Mouse (Mus musculus) left cerebral cortex, postnatal 25 days (tissue): ENCODE data around the gene 1700088E04Rik. TPM values are rescaled to one million over a fixed set of nuclear protein-coding genes. Genes with fewer than 3 reads are reported as not detected.
A peak's percentile ranks its signal among the peaks of the same experiment; 100 is the strongest.

ENCODE experiments used
- DNase-seq, 2 experiments: peaks; one replicate each; pipeline ENCODE4 v3.0.0; 2022; ENCODE audit warnings: low spot score in 2 of 2, mixed read lengths in 1 of 2
- intact Hi-C: fragments of 180-260 bp; cut with DNase I; formaldehyde crosslinking; loops from one replicate; pipeline ENCODE4 v1.15.1; 2025
- total RNA-seq, 2 experiments: library from RNA; stranded (reverse); gene quantifications; 2 replicates each; pipeline ENCODE4 v1.2.3; 2021

Gene 1700088E04Rik
- total RNA-seq, 2 experiments from 2014 or later: 11.7 to 12.2 TPM

DNA sequence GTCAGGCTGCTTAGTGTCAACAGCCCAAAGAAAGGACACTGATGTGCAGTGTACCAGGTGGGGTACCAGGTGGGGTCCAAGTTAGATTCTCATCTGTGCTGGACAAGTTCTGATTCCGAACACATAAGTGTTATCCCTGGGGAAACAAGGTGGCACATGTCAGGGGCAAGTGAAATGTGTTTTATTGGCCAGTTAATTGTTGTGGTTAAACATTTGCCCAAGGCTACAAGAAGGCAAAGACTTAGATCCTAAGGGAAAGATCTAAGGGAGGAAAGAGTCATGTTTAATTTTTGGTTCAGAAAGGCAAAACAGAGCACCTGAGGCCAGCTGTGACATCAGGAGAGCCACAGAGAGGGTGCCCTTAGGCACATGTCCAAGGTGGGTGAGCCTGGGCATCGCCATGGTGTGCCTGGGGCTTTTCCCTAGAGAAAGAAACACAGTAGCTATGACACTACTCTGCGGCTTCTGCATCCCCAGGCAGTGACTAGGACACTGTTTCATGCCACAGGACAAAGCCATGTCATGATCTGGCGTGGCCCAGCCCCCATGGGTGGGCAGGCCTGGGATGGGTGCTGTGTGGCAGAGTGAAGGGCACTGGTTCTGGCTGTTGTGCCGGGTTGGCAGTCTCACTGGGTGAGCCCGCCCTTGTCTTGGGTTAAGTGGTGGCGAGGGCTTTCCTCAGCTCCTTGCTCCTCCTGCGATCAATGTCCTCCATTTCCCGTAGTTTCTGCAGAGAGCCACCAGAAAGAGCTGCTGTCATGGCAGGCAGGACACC, 6.4 kb downstream of the 1700088E04Rik start:
- intact Hi-C loops: no loop called here

DNA sequence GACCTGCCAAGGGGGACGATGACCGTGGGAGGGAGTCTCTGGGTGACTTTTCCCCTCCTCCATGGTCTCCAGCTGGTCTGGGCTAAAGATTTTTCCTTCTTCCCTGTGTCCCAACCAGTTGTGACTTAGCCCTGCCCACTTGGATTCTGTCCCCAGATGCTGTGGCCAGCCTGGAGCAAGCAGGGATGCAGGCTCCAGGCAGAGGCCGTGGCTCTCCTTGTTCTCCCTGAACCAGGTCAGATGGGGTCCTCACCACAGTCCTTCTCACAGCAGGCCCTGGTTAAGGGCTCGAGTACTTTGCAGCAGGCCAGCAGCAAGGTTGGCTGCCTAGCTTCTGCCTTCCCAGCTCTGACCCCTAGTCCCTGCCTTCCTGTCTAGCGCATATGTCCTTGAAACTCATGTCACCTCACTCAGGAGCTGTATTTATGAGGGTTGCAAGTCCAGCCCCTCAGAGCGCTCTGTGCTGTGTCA, 7.8 kb downstream of the 1700088E04Rik start:
- DNase-seq: no peak
- intact Hi-C loops: no loop called here

More for the DNA sequence above, 6.4 kb downstream of the 1700088E04Rik start:
- no peak for DNase-seq

GRCm38 (mm10) chr15:79131442-79131841, 9.6 kb downstream of the 1700088E04Rik start:
- intact Hi-C loops: no loop called here
- peak in 1 of 2 experiments; percentile 32 for DNase-seq

GRCm38 (mm10) chr15:79130782-79131181, 10.3 kb downstream of the 1700088E04Rik start:
- DNase-seq: no peak
- intact Hi-C loops: no loop called here

DNA sequence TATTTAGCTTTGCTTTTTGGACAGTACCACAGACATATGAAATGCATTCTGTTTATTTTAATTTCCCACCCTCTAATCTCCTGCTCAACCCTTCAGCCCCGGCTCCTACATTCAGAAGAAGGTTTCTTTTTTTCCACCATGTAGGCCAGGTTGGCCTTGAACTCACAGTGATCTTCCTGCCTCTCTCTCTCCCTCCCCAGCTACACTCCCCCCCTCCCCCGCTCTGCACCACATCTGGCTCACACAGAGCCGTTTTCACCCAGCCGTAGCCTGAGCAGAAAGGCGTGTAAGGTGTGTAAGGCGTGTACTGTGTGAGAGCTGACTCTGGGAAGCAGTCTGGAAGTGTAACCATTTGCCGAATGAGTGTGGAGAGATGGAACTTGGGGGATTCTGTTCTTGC, 11.7 kb downstream of the 1700088E04Rik start:
- no peak for DNase-seq
- intact Hi-C loops: loop anchor here (5.0 kb wide), 1 partner anchor 37 kb away; no protein-coding TSS in a partner anchor

GRCm38 (mm10) chr15:79128208-79128607, 12.8 kb downstream of the 1700088E04Rik start:
- DNase-seq: no peak
- intact Hi-C loops: loop anchor here (5.0 kb wide), 1 partner anchor 36 kb away; no protein-coding TSS in a partner anchor

GRCm38 (mm10) chr15:79127101-79127500, 14.0 kb downstream of the 1700088E04Rik start:
- intact Hi-C loops: loop anchor here (5.0 kb wide), 1 partner anchor 35 kb away; no protein-coding TSS in a partner anchor
- DNase-seq: no peak

- intact Hi-C loops: loop anchor here (5.0 kb wide), 1 partner anchor 34 kb away; no protein-coding TSS in a partner anchor
- peak; percentile 28 to 35 for DNase-seq
These were observed 14.7 kb downstream of the 1700088E04Rik start for GRCm38 (mm10) chr15:79126217-79126932.

DNA sequence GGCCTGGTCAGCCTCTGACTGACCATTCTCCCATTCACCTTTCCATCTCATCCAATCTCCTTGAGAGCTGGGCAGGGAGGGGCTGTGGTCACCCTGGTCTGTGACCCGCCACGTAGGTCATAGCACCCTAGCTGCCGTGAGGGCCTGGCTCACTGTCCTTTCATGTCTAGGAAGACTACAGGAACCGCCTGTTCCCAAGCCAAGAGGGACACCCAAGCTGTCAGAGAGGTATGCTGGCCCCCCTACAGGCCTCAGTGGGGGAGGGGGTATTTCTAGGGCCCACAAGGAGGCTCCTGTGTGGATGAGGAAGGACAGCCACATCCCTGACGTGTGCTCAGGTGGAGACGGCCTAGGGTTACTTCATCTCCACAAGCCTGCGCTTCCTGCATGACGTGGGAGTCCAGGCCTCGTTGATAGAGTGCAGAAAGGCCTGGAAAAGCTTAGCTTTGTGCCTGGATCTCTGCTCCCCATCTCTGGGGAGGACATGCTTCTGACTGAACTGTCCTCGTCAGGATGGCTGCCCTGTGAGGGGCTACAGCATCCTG, 16.6 kb downstream of the 1700088E04Rik start:
- intact Hi-C loops: no loop called here
- DNase-seq: no peak

- intact Hi-C loops: no loop called here
- no peak for DNase-seq
These were observed 17.3 kb downstream of the 1700088E04Rik start for GRCm38 (mm10) chr15:79123751-79124150.

DNA sequence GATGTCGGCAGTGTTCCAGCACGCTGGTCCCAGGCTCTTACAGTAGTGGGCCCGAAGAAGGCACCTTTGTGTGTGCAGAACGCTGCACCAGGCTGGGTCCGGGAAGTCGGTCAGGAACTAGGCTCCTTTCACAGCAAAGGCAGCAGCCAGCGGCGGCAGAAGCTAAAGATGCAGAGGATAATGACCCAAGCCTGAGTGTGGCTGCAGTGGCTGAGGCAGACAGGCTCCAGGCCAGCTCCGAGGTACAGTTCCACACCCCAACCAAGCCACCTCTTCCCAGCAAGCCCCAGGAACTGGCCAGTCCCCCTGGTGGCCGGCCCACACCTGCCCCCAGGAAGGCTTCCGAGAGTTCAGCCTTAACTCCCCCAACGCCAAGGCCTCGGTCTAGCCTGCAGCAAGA, 18.5 kb downstream of the 1700088E04Rik start:
- DNase-seq: no peak
- intact Hi-C loops: no loop called here

GRCm38 (mm10) chr15:79122119-79122518, 18.9 kb downstream of the 1700088E04Rik start:
- intact Hi-C loops: no loop called here
- DNase-seq: no peak

DNA sequence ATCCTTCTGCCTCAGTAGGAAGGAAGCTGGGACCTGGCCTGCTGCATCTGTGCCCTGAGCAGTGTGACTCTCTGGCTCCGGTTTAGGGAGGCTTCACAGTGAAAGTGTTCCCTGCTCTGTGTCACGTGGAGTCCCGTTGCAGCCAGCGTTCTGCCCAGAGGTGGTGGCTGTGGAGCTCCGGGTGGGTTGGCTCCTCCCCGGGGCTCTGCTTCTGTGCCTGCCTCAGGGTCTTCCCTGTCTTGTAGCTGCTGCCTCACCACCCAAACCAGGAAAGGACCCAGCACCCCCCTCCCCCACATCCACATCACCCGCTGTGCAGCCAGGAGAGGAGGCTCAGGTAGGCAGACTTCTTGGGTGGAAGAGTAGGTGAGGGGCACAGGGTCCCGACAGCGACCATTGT, 21.6 kb downstream of the 1700088E04Rik start:
- intact Hi-C loops: no loop called here
- no peak for DNase-seq

DNA sequence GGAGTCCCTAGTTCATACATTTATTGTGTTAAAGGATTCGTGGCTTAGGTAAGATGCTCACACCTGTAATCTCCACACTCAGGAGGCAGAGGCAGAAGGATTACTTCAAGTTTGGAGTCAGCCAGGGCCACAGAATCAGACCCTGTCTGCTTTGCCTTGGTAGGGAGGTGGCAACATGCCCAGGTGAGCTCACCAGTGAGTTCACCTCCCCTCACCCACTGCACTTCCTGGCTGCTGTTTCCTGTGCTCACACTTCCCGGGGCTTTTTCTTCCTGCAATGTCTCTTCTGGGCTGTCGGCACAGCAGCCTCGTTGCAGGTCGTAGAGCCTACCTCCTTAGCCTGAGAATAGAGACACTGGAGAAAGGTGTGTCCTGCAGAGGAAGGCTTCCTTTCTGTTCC, 25.8 kb downstream of the 1700088E04Rik start:
- intact Hi-C loops: no loop called here
- DNase-seq: no peak

DNA sequence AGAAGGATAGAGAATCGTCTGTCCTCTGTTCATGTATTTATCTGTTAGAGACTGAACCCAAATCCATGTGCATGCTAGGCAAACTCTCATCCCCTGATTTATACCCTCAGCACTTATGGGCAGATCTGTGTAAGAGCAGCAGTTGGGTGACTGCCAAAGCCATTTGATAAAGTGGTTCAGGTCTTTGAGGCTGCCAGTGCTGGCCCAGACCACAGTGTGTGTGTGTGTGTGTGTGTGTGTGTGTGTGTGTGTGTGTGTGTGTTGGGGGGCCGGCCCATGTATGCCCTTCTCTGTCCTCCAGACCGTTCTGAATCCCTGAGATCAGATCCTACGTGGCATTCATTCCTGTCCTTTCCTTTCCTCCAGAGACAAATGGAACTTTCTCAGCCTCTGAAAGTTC, 29.3 kb downstream of the 1700088E04Rik start:
- intact Hi-C loops: no loop called here
- DNase-seq: no peak

- intact Hi-C loops: no loop called here
- DNase-seq: no peak
These were observed 30.5 kb downstream of the 1700088E04Rik start for GRCm38 (mm10) chr15:79110528-79110927.

DNA sequence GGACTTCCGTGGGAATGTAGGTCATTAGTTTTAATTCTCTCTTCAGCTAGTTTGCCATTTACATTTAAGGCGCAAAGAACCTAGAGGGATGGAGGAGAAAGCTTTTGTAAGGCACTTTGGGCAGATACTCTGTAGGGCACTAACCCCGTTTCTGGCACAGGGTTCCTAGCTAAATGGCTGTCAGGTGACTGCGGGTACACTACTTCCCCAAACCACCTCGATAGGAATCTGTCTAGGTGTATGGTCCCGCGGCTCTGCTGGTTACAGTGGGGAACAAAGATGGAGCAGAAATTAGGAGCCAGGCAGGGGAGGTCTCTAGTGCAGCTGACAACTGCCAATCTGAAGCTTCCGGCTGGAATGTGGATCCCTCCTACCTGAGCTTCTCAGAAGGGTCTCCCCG, 31.0 kb downstream of the 1700088E04Rik start:
- intact Hi-C loops: no loop called here
- DNase-seq: no peak

DNA sequence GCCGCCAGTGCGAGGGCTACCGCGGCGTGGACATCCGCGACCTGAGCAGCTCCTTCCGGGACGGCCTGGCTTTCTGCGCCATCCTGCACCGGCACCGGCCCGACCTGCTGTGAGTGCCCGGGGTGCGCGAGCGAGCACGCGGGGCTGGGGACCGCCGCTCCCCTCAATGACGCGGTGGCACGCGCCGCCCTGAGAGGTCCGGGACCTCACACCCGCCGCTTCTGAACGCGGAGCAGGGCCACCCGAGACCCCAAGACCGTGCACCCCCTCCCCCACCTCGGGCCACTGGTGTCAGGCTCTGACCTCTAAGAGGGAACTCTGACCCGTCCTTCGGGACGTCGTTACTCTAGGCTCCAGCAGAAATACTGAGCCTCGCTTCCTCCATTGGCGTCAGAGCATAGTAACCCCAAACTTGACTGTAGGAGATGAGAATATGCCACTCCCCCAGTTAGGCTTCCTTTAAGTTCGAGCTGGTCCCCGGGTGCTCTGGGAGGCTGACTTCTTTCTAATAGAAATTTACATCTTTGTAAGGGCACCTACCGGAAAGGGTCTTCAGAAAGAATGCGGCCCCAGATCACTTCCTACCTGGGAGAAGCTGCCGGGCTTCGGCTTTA, 31.6 kb downstream of the 1700088E04Rik start:
- intact Hi-C loops: no loop called here
- DNase-seq: no peak

DNA sequence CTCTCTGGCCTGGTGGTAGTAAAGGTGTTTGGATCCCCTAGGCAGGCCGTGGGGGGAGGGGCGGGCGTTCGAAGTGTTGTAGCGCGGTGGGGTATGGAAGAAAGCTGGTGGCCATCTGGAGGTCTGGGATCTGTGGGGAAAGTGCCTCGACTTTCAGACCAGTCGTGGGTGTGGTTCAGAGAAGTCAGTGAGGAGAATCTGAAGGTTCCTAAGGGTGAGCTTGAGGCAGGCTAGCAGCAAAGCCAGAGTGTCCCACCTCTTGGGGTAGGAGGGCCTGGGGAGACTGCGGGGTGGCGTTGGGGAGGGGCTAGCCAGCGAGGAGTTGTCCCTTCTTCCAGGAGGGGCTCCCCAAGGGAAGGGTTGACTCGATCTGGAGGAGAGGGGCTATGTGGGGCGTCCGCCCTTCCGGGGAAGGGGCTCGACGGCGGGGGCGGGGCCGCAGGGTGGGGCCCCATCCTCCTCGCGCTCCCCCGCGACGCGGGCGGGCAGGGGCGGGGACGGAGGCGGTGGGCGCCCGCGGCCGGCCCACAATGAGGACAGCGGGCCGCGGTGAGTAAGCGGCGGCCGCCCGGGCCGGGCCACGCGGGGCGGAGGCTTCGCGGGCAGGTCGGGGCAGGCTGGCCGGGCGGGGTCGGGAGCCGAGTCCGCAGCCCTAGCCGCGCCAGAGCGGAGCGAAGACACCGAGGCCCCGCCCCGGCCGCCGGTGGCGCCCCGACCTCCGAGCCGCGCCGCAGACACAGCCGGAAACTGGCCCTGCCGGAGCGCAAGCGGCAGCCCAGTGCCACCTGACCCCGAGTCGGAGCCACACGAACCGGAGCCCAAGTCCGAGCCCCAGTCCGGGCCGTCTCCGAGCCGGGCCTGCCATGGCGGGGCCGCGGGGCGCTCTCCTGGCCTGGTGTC, 32.4 kb downstream of the 1700088E04Rik start, which contains the start of gene Micall1:
Gene Micall1 (plus strand): TSS at position 478 of the 900 bp plus-strand sequence.
- DNase-seq: peak; percentile 29 to 41
- intact Hi-C loops: no loop called here
